Mouse (Mus musculus) adrenal gland, postnatal 10 days (tissue): ENCODE data around the gene Neurl1a. TPM values are rescaled to one million over a fixed set of nuclear protein-coding genes. Genes with fewer than 3 reads are reported as not detected.

Experiments
- DNase-seq: peaks from one replicate; pipeline ENCODE4 v3.0.0; 2021; ENCODE audit warnings: mixed read lengths
- total RNA-seq, 2 experiments: library from RNA; stranded (reverse); gene quantifications; 2 replicates each; pipeline ENCODE4 v1.2.3; 2021

Neurl1a gene
- total RNA-seq, 2 experiments from 2014 or later = 13.6 to 19.4 TPM

GRCm38 (mm10) chr19:47213470-47213869, 34.9 kb downstream of the Neurl1a start:
- DNase-seq = no peak

GRCm38 (mm10) chr19:47216766-47217165, 38.1 kb downstream of the Neurl1a start:
- DNase-seq = peak; percentile 62

- DNase-seq = peak; percentile 61
These were observed 41.0 kb downstream of the Neurl1a start for GRCm38 (mm10) chr19:47219622-47220021.

GRCm38 (mm10) chr19:47220232-47220631, 41.6 kb downstream of the Neurl1a start:
- DNase-seq = no peak

- DNase-seq = no peak
These were observed 42.4 kb downstream of the Neurl1a start for GRCm38 (mm10) chr19:47221006-47221405.

- DNase-seq = no peak
These were observed 43.0 kb downstream of the Neurl1a start for GRCm38 (mm10) chr19:47221500-47222153.

GRCm38 (mm10) chr19:47222154-47222840, 43.7 kb downstream of the Neurl1a start:
- DNase-seq = no peak

GRCm38 (mm10) chr19:47222841-47223557, 44.4 kb downstream of the Neurl1a start:
- peak; percentile 39 for DNase-seq

GRCm38 (mm10) chr19:47224743-47225142, 46.1 kb downstream of the Neurl1a start:
- no peak for DNase-seq

GRCm38 (mm10) chr19:47225791-47226190, 47.2 kb downstream of the Neurl1a start:
- no peak for DNase-seq

GRCm38 (mm10) chr19:47228725-47229252, 50.2 kb downstream of the Neurl1a start:
- DNase-seq = peak; percentile 81

- no peak for DNase-seq
These were observed 50.8 kb downstream of the Neurl1a start for GRCm38 (mm10) chr19:47229461-47229860.

GRCm38 (mm10) chr19:47230082-47230481, 51.5 kb downstream of the Neurl1a start:
- peak; percentile 33 for DNase-seq

- DNase-seq = no peak
These were observed 52.1 kb downstream of the Neurl1a start for GRCm38 (mm10) chr19:47230682-47231081.

- DNase-seq = no peak
These were observed 52.8 kb downstream of the Neurl1a start for GRCm38 (mm10) chr19:47231389-47231788.

GRCm38 (mm10) chr19:47232077-47232865, 53.7 kb downstream of the Neurl1a start:
- DNase-seq = no peak

- no peak for DNase-seq
These were observed 54.5 kb downstream of the Neurl1a start for GRCm38 (mm10) chr19:47233087-47233486.

GRCm38 (mm10) chr19:47240076-47240475, 61.5 kb downstream of the Neurl1a start:
- DNase-seq = no peak

- no peak for DNase-seq
These were observed 62.3 kb downstream of the Neurl1a start for GRCm38 (mm10) chr19:47240957-47241356.

- no peak for DNase-seq
These were observed 63.6 kb downstream of the Neurl1a start for GRCm38 (mm10) chr19:47242227-47242626.

GRCm38 (mm10) chr19:47245512-47245911, 66.9 kb downstream of the Neurl1a start:
- DNase-seq = no peak

GRCm38 (mm10) chr19:47247791-47248190, 69.2 kb downstream of the Neurl1a start:
- no peak for DNase-seq
